Comparison of ENCODE assay signal across 8 mouse cellular contexts in the genomic region with DNA sequence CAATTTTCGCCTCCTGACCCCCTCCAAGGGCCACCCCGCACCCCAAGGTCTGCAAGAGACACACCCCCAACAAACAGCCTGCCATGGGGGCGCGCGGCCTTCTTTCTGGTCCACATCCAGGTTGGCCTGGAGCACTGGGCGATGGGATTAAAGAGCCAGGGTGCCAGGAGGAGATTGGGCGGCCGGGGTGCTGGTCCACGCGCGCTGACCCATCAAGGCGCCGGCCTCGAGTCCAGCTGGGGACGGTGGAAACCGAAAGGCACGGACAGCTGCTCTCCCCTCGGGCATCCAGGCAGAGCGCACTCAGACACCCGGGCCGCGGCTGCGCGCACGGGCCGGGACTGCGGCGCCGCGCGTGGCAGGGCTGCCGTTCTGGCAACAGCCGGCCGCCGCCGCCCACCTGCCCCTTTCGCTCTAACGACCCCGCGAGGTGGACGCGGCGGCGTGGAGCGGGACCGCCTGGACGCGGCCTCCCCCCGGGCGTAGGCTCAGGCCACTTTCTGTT. TPM values are rescaled to one million over a fixed set of nuclear protein-coding genes. Genes with fewer than 3 reads are reported as not detected.
DNase-seq lines count a peak whose midpoint lies in the region; ATAC-seq and TF ChIP-seq lines count a peak whose summit lies in the region.

No protein-coding gene starts in this region.

- peak overlapping the region; percentile 94 for H3K4me3 ChIP-seq in lung, embryonic 14.5 days (ENCODE audit: low read depth, low read length)
- H3K4me3 ChIP-seq in heart, embryonic 12.5 days = peak overlapping the region; percentile 73
- peak overlapping the region; percentile 99 for H3K4me3 ChIP-seq in limb, embryonic 10.5 days
- peak overlapping the region; percentile 69 for H3K4me3 ChIP-seq in midbrain, postnatal 0 days (ENCODE audit: low read depth, low read length)

- no peaks in the 10 kb centered on the region for H3K9me3 ChIP-seq in lung, embryonic 14.5 days (ENCODE audit: low read depth, low read length)
- H3K9me3 ChIP-seq in heart, embryonic 12.5 days (replicated peaks) = no peaks in the 10 kb centered on the region
- no peaks in the 10 kb centered on the region for H3K9me3 ChIP-seq in limb, embryonic 10.5 days (replicated peaks)
- no peaks in the 10 kb centered on the region for H3K9me3 ChIP-seq in midbrain, postnatal 0 days (ENCODE audit: low read length)

- H3K27me3 ChIP-seq in lung, embryonic 14.5 days (ENCODE audit: insufficient read depth, low read length) = no peaks in the 10 kb centered on the region
- H3K27me3 ChIP-seq in heart, embryonic 12.5 days (replicated peaks) = no peaks in the 10 kb centered on the region
- H3K27me3 ChIP-seq in limb, embryonic 10.5 days (ENCODE audit: low read depth, poor library complexity, severe bottlenecking) = no peaks in the 10 kb centered on the region
- no peaks in the 10 kb centered on the region for H3K27me3 ChIP-seq in midbrain, postnatal 0 days (ENCODE audit: insufficient read depth, low read length)

- H3K9ac ChIP-seq in lung, embryonic 14.5 days = peak overlapping the region; percentile 93
- H3K9ac ChIP-seq in heart, embryonic 12.5 days = peak overlapping the region; percentile 91
- peak overlapping the region; percentile 73 for H3K9ac ChIP-seq in midbrain, postnatal 0 days (replicated peaks; ENCODE audit: low read length, poor library complexity, severe bottlenecking)

- H3K4me1 ChIP-seq in lung, embryonic 14.5 days (ENCODE audit: insufficient read depth) = peaks cover 11% of the 10 kb centered on the region; the same call in 1 of the 2 replicates
- H3K4me1 ChIP-seq in heart, embryonic 12.5 days (replicated peaks) = peaks cover 40% of the 10 kb centered on the region
- H3K4me1 ChIP-seq in limb, embryonic 10.5 days = peaks cover 43% of the 10 kb centered on the region
- peaks cover 4% of the 10 kb centered on the region; the same call in 1 of the 2 replicates for H3K4me1 ChIP-seq in midbrain, postnatal 0 days (ENCODE audit: insufficient read depth, low read length)

- no peak for TF ChIP-seq CTCF in lung, embryonic 14.5 days (IDR thresholded peaks at IDR 0.05; ENCODE audit: low read depth)
- TF ChIP-seq CTCF in midbrain, postnatal 0 days (IDR thresholded peaks at IDR 0.05) = no peak

- H3K36me3 ChIP-seq in lung, embryonic 14.5 days (ENCODE audit: insufficient read depth) = no peaks in the 10 kb centered on the region
- 0 out of 2 replicates have a peak, but pooled peaks cover 2% of the 10 kb centered on the region for H3K36me3 ChIP-seq in heart, embryonic 12.5 days
- H3K36me3 ChIP-seq in limb, embryonic 10.5 days = peaks cover 10% of the 10 kb centered on the region
- no peaks in the 10 kb centered on the region for H3K36me3 ChIP-seq in midbrain, postnatal 0 days (ENCODE audit: insufficient read depth, low read length)

- intact Hi-C loops in left cerebral cortex, postnatal 14 days (cut with DNase I) = no loop called here

- DNase-seq in lung, embryonic 14.5 days = peak; percentile 50
- no peak for DNase-seq in lung, postnatal 36 days
- peak; percentile 13 for DNase-seq in adrenal gland, postnatal 25 days
- peak; percentile 69 for DNase-seq in limb, embryonic 10.5 days (ENCODE audit: low spot score)
- DNase-seq in midbrain, postnatal 0 days (ENCODE audit: low spot score) = no peak
- DNase-seq in thymus, postnatal 36 days = peak; percentile 22 to 49
- DNase-seq in left cerebral cortex, postnatal 14 days (ENCODE audit: low spot score in 2 of 2) = no peak

- WGBS in lung, embryonic 14.5 days = under 1% methylated on average over 45 of the region's 50 CpGs
- 0% methylated on average over 42 of the region's 50 CpGs for WGBS in heart, embryonic 12.5 days
- WGBS in limb, embryonic 10.5 days = under 1% methylated on average over 50 of the region's 50 CpGs
- under 1% methylated on average over 49 of the region's 50 CpGs for WGBS in midbrain, postnatal 0 days

- H3K27ac ChIP-seq in lung, embryonic 14.5 days (ENCODE audit: low read depth) = peak overlapping the region; percentile 100
- peak overlapping the region; percentile 100 for H3K27ac ChIP-seq in heart, embryonic 12.5 days (ENCODE audit: poor library complexity, severe bottlenecking)
- peak overlapping the region; percentile 99 for H3K27ac ChIP-seq in limb, embryonic 10.5 days
- peak overlapping the region; percentile 34 for H3K27ac ChIP-seq in midbrain, postnatal 0 days (ENCODE audit: low read depth, low read length)

- peak overlapping the region; percentile 97 for H3K4me2 ChIP-seq in lung, embryonic 14.5 days
- H3K4me2 ChIP-seq in heart, embryonic 12.5 days = peak overlapping the region; percentile 87
- peak overlapping the region; percentile 91 for H3K4me2 ChIP-seq in midbrain, postnatal 0 days (ENCODE audit: low read depth, low read length, poor library complexity, severe bottlenecking)

- ATAC-seq in lung, embryonic 14.5 days (ENCODE audit: insufficient read depth) = no peak
- ATAC-seq in heart, embryonic 12.5 days (ENCODE audit: insufficient number of reproducible peaks, low FRiP score) = no peak
- ATAC-seq in midbrain, postnatal 0 days (ENCODE audit: low FRiP score) = peak; percentile 28; the same call in 1 of the 2 replicates

RNA-seq across cellular contexts. Expression of gene Igf2bp3, which starts 1.1 kb away (rescaled TPM):
- 62.4 and 67.5 TPM in 2 replicates for polyA plus RNA-seq in lung, embryonic 14.5 days (2014; fragmentation: Nextera tagmentation; extraction: Ambion mirVana)
- total RNA-seq in adrenal gland, postnatal 25 days (2021) = 1.0 and 1.2 TPM in 2 replicates
- polyA plus RNA-seq in heart, embryonic 12.5 days (2016; fragmentation: Nextera tagmentation; extraction: Ambion mirVana) = 68.6 and 69.2 TPM in 2 replicates
- 148 and 149 TPM in 2 replicates for polyA plus RNA-seq in limb, embryonic 10.5 days (2016; fragmentation: Nextera tagmentation; extraction: Ambion mirVana)
- total RNA-seq in midbrain, postnatal 0 days (2014; rRNA removed) = 5.4 and 7.4 TPM in 2 replicates
- polyA plus RNA-seq in midbrain, postnatal 0 days (2015; fragmentation: Nextera tagmentation; extraction: Ambion mirVana) = 8.8 and 10.6 TPM in 2 replicates
- total RNA-seq in left cerebral cortex, postnatal 14 days (2021) = under 1 TPM; 0.18 to 0.47 TPM

RNA-seq across cellular contexts. Expression of gene Tra2a, which starts 50.2 kb away (rescaled TPM):
- 47.8 and 51.6 TPM in 2 replicates for polyA plus RNA-seq in lung, embryonic 14.5 days (2014; fragmentation: Nextera tagmentation; extraction: Ambion mirVana)
- 69.3 and 95.8 TPM in 2 replicates for total RNA-seq in adrenal gland, postnatal 25 days (2021)
- polyA plus RNA-seq in heart, embryonic 12.5 days (2016; fragmentation: Nextera tagmentation; extraction: Ambion mirVana) = 72.2 and 72.5 TPM in 2 replicates
- 126 and 128 TPM in 2 replicates for polyA plus RNA-seq in limb, embryonic 10.5 days (2016; fragmentation: Nextera tagmentation; extraction: Ambion mirVana)
- 66.9 and 70.7 TPM in 2 replicates for total RNA-seq in midbrain, postnatal 0 days (2014; rRNA removed)
- 35.3 and 41.8 TPM in 2 replicates for polyA plus RNA-seq in midbrain, postnatal 0 days (2015; fragmentation: Nextera tagmentation; extraction: Ambion mirVana)
- total RNA-seq in left cerebral cortex, postnatal 14 days (2021) = 10 to 100 TPM; 66.6 to 82.9 TPM

Comparison
In these comparisons a context has a peak if more than half of its experiments do, and no peak if none do; other contexts are left out.
1. DNase-seq: peak in lung, embryonic 14.5 days (single experiment), adrenal gland, postnatal 25 days (single experiment), limb, embryonic 10.5 days (single experiment) and thymus, postnatal 36 days (2 of 2); none in lung, postnatal 36 days (single experiment), midbrain, postnatal 0 days (single experiment) and left cerebral cortex, postnatal 14 days (0 of 2).
2. H3K27ac ChIP-seq: peak in every context shown above with its lines; median percentile 100 in lung, embryonic 14.5 days; 100 in heart, embryonic 12.5 days; 99 in limb, embryonic 10.5 days; 34 in midbrain, postnatal 0 days.
3. Peak in every context shown above with its lines, with median percentiles within 50 percentile points of each other: H3K4me2 ChIP-seq, H3K4me3 ChIP-seq and H3K9ac ChIP-seq.